Mouse (Mus musculus) erythroblast, embryonic 14.5 days (primary cell): ENCODE measurements around the gene Ntn5.

ENCODE experiments used
- GATA1 ChIP-seq: IDR thresholded peaks from 2 replicates; pipeline ENCODE4 v1.6.1; 2012; ENCODE audit warnings: low read length, inconsistent platforms, mixed read lengths
- TAL1 ChIP-seq: IDR thresholded peaks from 3 replicates; pipeline ENCODE4 v1.6.1; 2012; ENCODE audit warnings: low read length, inconsistent platforms, mixed read lengths

GRCm38 (mm10) chr7:45679966-45680621, 3.7 kb upstream of the Ntn5 start:
- TF ChIP-seq GATA1, result no peak
- no peak for TF ChIP-seq TAL1
